Mouse (Mus musculus): ENCODE data around the gene Piwil4.

Piwil4 gene

GRCm38 (mm10) chr9:14740151-14740924 is at the start of gene Piwil4:
TSS of gene Piwil4 (minus strand) at chr9:14740733.
- DNase-seq (ENCODE audit: low spot score), result no peak

- DNase-seq (ENCODE audit: low spot score), result no peak
These were observed 46.8 kb upstream of the Piwil4 start for GRCm38 (mm10) chr9:14787356-14787755.

- peak; percentile 88 for DNase-seq (ENCODE audit: low spot score)
These were observed 43.8 kb upstream of the Piwil4 start, which contains the start of the genes Mre11a and Ankrd49 for GRCm38 (mm10) chr9:14784039-14785002. TSS of gene Mre11a (plus strand) at chr9:14784654. TSS of gene Ankrd49 (minus strand) at chr9:14784856.

- no peak for DNase-seq (ENCODE audit: low spot score)
These were observed 37.8 kb upstream of the Piwil4 start for GRCm38 (mm10) chr9:14778341-14778740.

- DNase-seq (ENCODE audit: low spot score), result no peak
These were observed 33.3 kb upstream of the Piwil4 start for GRCm38 (mm10) chr9:14773813-14774212.

GRCm38 (mm10) chr9:14772074-14772473 is 31.5 kb upstream of the Piwil4 start:
- DNase-seq (ENCODE audit: low spot score), result no peak

- no peak for DNase-seq (ENCODE audit: low spot score)
These were observed 30.4 kb upstream of the Piwil4 start, which contains the start of gene 1700012B09Rik for GRCm38 (mm10) chr9:14770803-14771471. TSS of gene 1700012B09Rik (minus strand) at chr9:14771030.

- no peak for DNase-seq (ENCODE audit: low spot score)
These were observed 29.3 kb upstream of the Piwil4 start for GRCm38 (mm10) chr9:14769811-14770210.

- no peak for DNase-seq (ENCODE audit: low spot score)
These were observed 24.2 kb upstream of the Piwil4 start for GRCm38 (mm10) chr9:14764765-14765164.

GRCm38 (mm10) chr9:14759261-14759660 is 18.7 kb upstream of the Piwil4 start:
- no peak for DNase-seq (ENCODE audit: low spot score)

- no peak for DNase-seq (ENCODE audit: low spot score)
These were observed 18.1 kb upstream of the Piwil4 start for GRCm38 (mm10) chr9:14758590-14758989.

GRCm38 (mm10) chr9:14754469-14754868 is 13.9 kb upstream of the Piwil4 start:
- DNase-seq (ENCODE audit: low spot score), result no peak

GRCm38 (mm10) chr9:14753947-14754346 is 13.4 kb upstream of the Piwil4 start:
- DNase-seq (ENCODE audit: low spot score), result no peak

GRCm38 (mm10) chr9:14752001-14752522 is 11.5 kb upstream of the Piwil4 start, which contains the start of gene Fut4:
TSS of gene Fut4 (minus strand) at chr9:14752393.
- DNase-seq (ENCODE audit: low spot score), result peak; percentile 25

- no peak for DNase-seq (ENCODE audit: low spot score)
These were observed 11.0 kb upstream of the Piwil4 start for GRCm38 (mm10) chr9:14751503-14752000.

- DNase-seq (ENCODE audit: low spot score), result no peak
These were observed 10.5 kb upstream of the Piwil4 start for GRCm38 (mm10) chr9:14750901-14751502.

- no peak for DNase-seq (ENCODE audit: low spot score)
These were observed 909 bp downstream of the Piwil4 start for GRCm38 (mm10) chr9:14739498-14740150.

- no peak for DNase-seq (ENCODE audit: low spot score)
These were observed 9.5 kb downstream of the Piwil4 start for GRCm38 (mm10) chr9:14730941-14731541.

- no peak for DNase-seq (ENCODE audit: low spot score)
These were observed 12.2 kb downstream of the Piwil4 start for GRCm38 (mm10) chr9:14728365-14728764.

GRCm38 (mm10) chr9:14726629-14727028 is 13.9 kb downstream of the Piwil4 start:
- no peak for DNase-seq (ENCODE audit: low spot score)
